Mouse (Mus musculus): ENCODE measurements at regions not wholly inside any gene's neighbourhood (a gene's known extent, or its start where the extent isn't known, plus 50 kb on each side); places are given as distances from the start of the nearest gene placed in this dataset.
A peak's percentile ranks its signal among the peaks of the same experiment; 100 is the strongest.

- 81% methylated on average over 3 of the region's 3 CpGs for WGBS
- Histone ChIP-seq H3K4me3 (ENCODE audit: low read depth, low read length) (no peak overlapping the region), H3K4me1 (replicated peaks; ENCODE audit: control insufficient read depth, insufficient read depth, low read length) (no peaks in the 10 kb centered on the region), H3K4me2 (ENCODE audit: low read depth, low read length, severe bottlenecking) (no peak overlapping the region), H3K27ac (ENCODE audit: low read depth, low read length) (no peak overlapping the region), H3K9me3 (ENCODE audit: control insufficient read depth, low read length) (no peaks in the 10 kb centered on the region), H3K36me3 (ENCODE audit: control insufficient read depth, insufficient read depth, low read length) (no peaks in the 10 kb centered on the region), H3K27me3 (ENCODE audit: control insufficient read depth, insufficient read depth, low read length) (no peaks in the 10 kb centered on the region), H3K9ac (ENCODE audit: low read length) (no peak overlapping the region)
- ATAC-seq (replicated peaks; ENCODE audit: low FRiP score): no peak
- no peak for DNase-seq (ENCODE audit: low spot score)
Measured at GRCm38 (mm10) chr7:77507606-77508005, 1230.2 kb downstream of the Ntrk3 start.

GRCm38 (mm10) chr7:77502608-77503007 is 1235.2 kb downstream of the Ntrk3 start:
- H3K4me1 ChIP-seq (replicated peaks; ENCODE audit: control insufficient read depth, insufficient read depth, low read length): no peaks in the 10 kb centered on the region
- H3K36me3 ChIP-seq (ENCODE audit: control insufficient read depth, insufficient read depth, low read length): no peaks in the 10 kb centered on the region
- DNase-seq (ENCODE audit: low spot score) (no peak), ATAC-seq (replicated peaks; ENCODE audit: low FRiP score) (no peak)
- no peak overlapping the region for H3K9ac ChIP-seq (ENCODE audit: low read length)
- no peak overlapping the region for H3K27ac ChIP-seq (ENCODE audit: low read depth, low read length)
- no peak overlapping the region for H3K4me2 ChIP-seq (ENCODE audit: low read depth, low read length, severe bottlenecking)
- H3K4me3 ChIP-seq (ENCODE audit: low read depth, low read length): no peak overlapping the region
- H3K27me3 ChIP-seq (ENCODE audit: control insufficient read depth, insufficient read depth, low read length): no peaks in the 10 kb centered on the region
- H3K9me3 ChIP-seq (ENCODE audit: control insufficient read depth, low read length): no peaks in the 10 kb centered on the region
- 86% methylated on average over 4 of the region's 4 CpGs for WGBS

- H3K4me3 ChIP-seq (ENCODE audit: low read depth, low read length): no peak overlapping the region
- no peak overlapping the region for H3K4me2 ChIP-seq (ENCODE audit: low read depth, low read length, severe bottlenecking)
- ATAC-seq (replicated peaks; ENCODE audit: low FRiP score) (no peak), DNase-seq (ENCODE audit: low spot score) (no peak)
- H3K9me3 ChIP-seq (ENCODE audit: control insufficient read depth, low read length): no peaks in the 10 kb centered on the region
- H3K27ac ChIP-seq (ENCODE audit: low read depth, low read length): no peak overlapping the region
- no peak overlapping the region for H3K9ac ChIP-seq (ENCODE audit: low read length)
- 83% methylated on average over 3 of the region's 3 CpGs for WGBS
- H3K27me3 ChIP-seq (ENCODE audit: control insufficient read depth, insufficient read depth, low read length): no peaks in the 10 kb centered on the region
- no peaks in the 10 kb centered on the region for H3K36me3 ChIP-seq (ENCODE audit: control insufficient read depth, insufficient read depth, low read length)
- H3K4me1 ChIP-seq (replicated peaks; ENCODE audit: control insufficient read depth, insufficient read depth, low read length): no peaks in the 10 kb centered on the region
Measured at GRCm38 (mm10) chr7:77495066-77495465, 1242.7 kb downstream of the Ntrk3 start.

- no peaks in the 10 kb centered on the region for H3K9me3 ChIP-seq (ENCODE audit: control insufficient read depth, low read length)
- no peaks in the 10 kb centered on the region for H3K36me3 ChIP-seq (ENCODE audit: control insufficient read depth, insufficient read depth, low read length)
- no peaks in the 10 kb centered on the region for H3K27me3 ChIP-seq (ENCODE audit: control insufficient read depth, insufficient read depth, low read length)
- no peaks in the 10 kb centered on the region for H3K4me1 ChIP-seq (replicated peaks; ENCODE audit: control insufficient read depth, insufficient read depth, low read length)
- no peak overlapping the region for H3K4me3 ChIP-seq (ENCODE audit: low read depth, low read length)
- H3K9ac ChIP-seq (ENCODE audit: low read length): no peak overlapping the region
- DNase-seq (ENCODE audit: low spot score) (no peak), ATAC-seq (replicated peaks; ENCODE audit: low FRiP score) (no peak)
- H3K4me2 ChIP-seq (ENCODE audit: low read depth, low read length, severe bottlenecking): no peak overlapping the region
- no peak overlapping the region for H3K27ac ChIP-seq (ENCODE audit: low read depth, low read length)
- WGBS: 85% methylated on average over 2 of the region's 2 CpGs
Measured at GRCm38 (mm10) chr7:77477519-77477918, 1247.8 kb downstream of the Agbl1 start.

- Histone ChIP-seq H3K36me3 (ENCODE audit: control insufficient read depth, insufficient read depth, low read length) (no peaks in the 10 kb centered on the region), H3K27ac (ENCODE audit: low read depth, low read length) (peak overlapping the region; percentile 18; the same call in 1 of the 2 replicates), H3K9me3 (ENCODE audit: control insufficient read depth, low read length) (no peaks in the 10 kb centered on the region), H3K27me3 (ENCODE audit: control insufficient read depth, insufficient read depth, low read length) (no peaks in the 10 kb centered on the region), H3K4me3 (ENCODE audit: low read depth, low read length) (no peak overlapping the region), H3K9ac (ENCODE audit: low read length) (no peak overlapping the region), H3K4me1 (replicated peaks; ENCODE audit: control insufficient read depth, insufficient read depth, low read length) (no peaks in the 10 kb centered on the region), H3K4me2 (ENCODE audit: low read depth, low read length, severe bottlenecking) (no peak overlapping the region)
- ATAC-seq (replicated peaks; ENCODE audit: low FRiP score) (no peak), DNase-seq (ENCODE audit: low spot score) (no peak)
- 46% methylated on average over 2 of the region's 2 CpGs for WGBS
Measured at GRCm38 (mm10) chr7:77446052-77446367, 1216.3 kb downstream of the Agbl1 start.

- peak overlapping the region; percentile 18; the same call in 1 of the 2 replicates for H3K27ac ChIP-seq (ENCODE audit: low read depth, low read length)
- 58% methylated on average over 11 of the region's 11 CpGs for WGBS
- no peak for DNase-seq (ENCODE audit: low spot score)
Measured at GRCm38 (mm10) chr7:77445352-77446051, 1215.8 kb downstream of the Agbl1 start.

GRCm38 (mm10) chr7:77441622-77442021 is 1211.9 kb downstream of the Agbl1 start:
- 78% methylated on average over 2 of the region's 2 CpGs for WGBS
- Histone ChIP-seq H3K27ac (ENCODE audit: low read depth, low read length) (no peak overlapping the region), H3K4me3 (ENCODE audit: low read depth, low read length) (no peak overlapping the region), H3K27me3 (ENCODE audit: control insufficient read depth, insufficient read depth, low read length) (no peaks in the 10 kb centered on the region), H3K4me2 (ENCODE audit: low read depth, low read length, severe bottlenecking) (no peak overlapping the region), H3K36me3 (ENCODE audit: control insufficient read depth, insufficient read depth, low read length) (no peaks in the 10 kb centered on the region), H3K9me3 (ENCODE audit: control insufficient read depth, low read length) (no peaks in the 10 kb centered on the region), H3K4me1 (replicated peaks; ENCODE audit: control insufficient read depth, insufficient read depth, low read length) (no peaks in the 10 kb centered on the region), H3K9ac (ENCODE audit: low read length) (no peak overlapping the region)
- no peak for DNase-seq (ENCODE audit: low spot score)
- ATAC-seq (replicated peaks; ENCODE audit: low FRiP score): no peak

More at GRCm38 (mm10) chr7:77445352-77446051, 1215.8 kb downstream of the Agbl1 start:
- H3K9ac ChIP-seq (ENCODE audit: low read length): no peak overlapping the region
- H3K4me3 ChIP-seq (ENCODE audit: low read depth, low read length): no peak overlapping the region
- no peak overlapping the region for H3K4me2 ChIP-seq (ENCODE audit: low read depth, low read length, severe bottlenecking)
- no peaks in the 10 kb centered on the region for H3K4me1 ChIP-seq (replicated peaks; ENCODE audit: control insufficient read depth, insufficient read depth, low read length)
- no peaks in the 10 kb centered on the region for H3K9me3 ChIP-seq (ENCODE audit: control insufficient read depth, low read length)
- no peaks in the 10 kb centered on the region for H3K36me3 ChIP-seq (ENCODE audit: control insufficient read depth, insufficient read depth, low read length)
- ATAC-seq (replicated peaks; ENCODE audit: low FRiP score): peak; percentile 71; the same call in 1 of the 2 replicates
- no peaks in the 10 kb centered on the region for H3K27me3 ChIP-seq (ENCODE audit: control insufficient read depth, insufficient read depth, low read length)

GRCm38 (mm10) chr7:77413606-77414005 is 1183.9 kb downstream of the Agbl1 start:
- H3K36me3 ChIP-seq (ENCODE audit: control insufficient read depth, insufficient read depth, low read length): no peaks in the 10 kb centered on the region
- H3K9me3 ChIP-seq (ENCODE audit: control insufficient read depth, low read length): no peaks in the 10 kb centered on the region
- WGBS: 84% methylated on average over 4 of the region's 4 CpGs
- no peak overlapping the region for H3K4me2 ChIP-seq (ENCODE audit: low read depth, low read length, severe bottlenecking)
- H3K4me3 ChIP-seq (ENCODE audit: low read depth, low read length): no peak overlapping the region
- no peaks in the 10 kb centered on the region for H3K4me1 ChIP-seq (replicated peaks; ENCODE audit: control insufficient read depth, insufficient read depth, low read length)
- no peaks in the 10 kb centered on the region for H3K27me3 ChIP-seq (ENCODE audit: control insufficient read depth, insufficient read depth, low read length)
- DNase-seq (ENCODE audit: low spot score) (no peak), ATAC-seq (replicated peaks; ENCODE audit: low FRiP score) (no peak)
- no peak overlapping the region for H3K27ac ChIP-seq (ENCODE audit: low read depth, low read length)
- H3K9ac ChIP-seq (ENCODE audit: low read length): no peak overlapping the region

Data from forebrain, embryonic 11.5 days (tissue).